Mouse (Mus musculus): ENCODE measurements around the gene Fgg.

GRCm38 (mm10) chr3:82991963-82992362 is 15.6 kb upstream of the Fgg start:
- TF ChIP-seq CTCF (IDR thresholded peaks at IDR 0.05; ENCODE audit: extremely low read depth, insufficient read depth, insufficient read length, insufficient replicate concordance) (no peak), POLR2A (IDR thresholded peaks at IDR 0.05; ENCODE audit: low read depth, low read length) (no peak)

Data from spleen, adult 2 months (tissue).